Mouse (Mus musculus): ENCODE data around the gene Trim68. TPM values are rescaled to one million over a fixed set of nuclear protein-coding genes. Genes with fewer than 3 reads are reported as not detected.
A peak's percentile ranks its signal among the peaks of the same experiment; 100 is the strongest.

The Trim68 gene
- polyA plus RNA-seq (2012; rRNA removed), result 11.1 and 14.2 TPM in 2 replicates

DNA sequence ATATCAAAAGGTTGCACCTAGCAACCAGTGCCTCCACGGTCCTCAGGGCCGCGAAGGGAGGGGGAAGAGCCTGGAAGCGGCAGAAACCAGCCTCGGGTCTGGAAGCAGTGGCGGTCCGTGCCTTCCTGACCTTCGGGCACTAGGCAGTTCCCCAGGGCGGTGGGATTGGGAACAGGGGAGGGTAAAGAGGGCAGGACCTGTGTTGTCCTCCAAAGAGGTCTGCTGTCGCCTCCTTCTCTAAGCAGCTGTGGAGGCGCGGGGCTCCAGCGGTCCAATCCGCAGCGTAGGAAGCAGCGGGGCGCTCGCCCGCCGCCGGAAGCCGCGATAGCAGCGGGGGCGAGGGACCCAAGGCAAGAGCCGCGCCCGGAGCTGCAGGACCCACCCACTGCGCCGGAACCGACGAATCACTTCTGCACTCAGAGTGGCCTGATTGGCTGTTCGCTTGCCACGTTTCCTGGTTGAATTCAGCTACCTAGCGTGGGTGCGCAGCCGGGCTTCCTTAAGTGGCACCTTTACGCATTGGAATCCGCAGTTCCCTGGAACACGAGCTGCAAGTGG, at the start of gene Trim68:
Trim68 (minus strand) TSS at position 384 of the 558 bp plus-strand sequence.
- TF ChIP-seq POLR2A (IDR thresholded peaks at IDR 0.05; ENCODE audit: borderline replicate concordance, extremely low read depth, insufficient read depth, insufficient read length, poor library complexity, severe bottlenecking) (peak; percentile 36; the same call in 1 of the 2 replicates), CTCF (IDR thresholded peaks at IDR 0.05; ENCODE audit: borderline replicate concordance, extremely low read depth, insufficient read depth, insufficient read length) (no peak)
- DNase-seq (ENCODE audit: low read depth), result peak; percentile 95

- no peak for DNase-seq (ENCODE audit: low read depth)
These were observed 46.7 kb upstream of the Trim68 start for GRCm38 (mm10) chr7:102733793-102734192.

GRCm38 (mm10) chr7:102727391-102727790, 40.3 kb upstream of the Trim68 start, which contains the start of gene Olfr559:
Gene Olfr559, minus strand, starts transcription at chr7:102727491.
- no peak for DNase-seq (ENCODE audit: low read depth)
- no peak for TF ChIP-seq POLR2A (IDR thresholded peaks at IDR 0.05; ENCODE audit: borderline replicate concordance, extremely low read depth, insufficient read depth, insufficient read length, poor library complexity, severe bottlenecking)
- TF ChIP-seq CTCF (IDR thresholded peaks at IDR 0.05; ENCODE audit: borderline replicate concordance, extremely low read depth, insufficient read depth, insufficient read length), result no peak

More at GRCm38 (mm10) chr7:102733793-102734192, 46.7 kb upstream of the Trim68 start:
- TF ChIP-seq CTCF (IDR thresholded peaks at IDR 0.05; ENCODE audit: borderline replicate concordance, extremely low read depth, insufficient read depth, insufficient read length) (no peak), POLR2A (IDR thresholded peaks at IDR 0.05; ENCODE audit: borderline replicate concordance, extremely low read depth, insufficient read depth, insufficient read length, poor library complexity, severe bottlenecking) (no peak)

GRCm38 (mm10) chr7:102718970-102719369, 31.8 kb upstream of the Trim68 start, which contains the start of gene Olfr33:
Gene Olfr33, minus strand, starts transcription at chr7:102719070.
- no peak for DNase-seq (ENCODE audit: low read depth)
- TF ChIP-seq CTCF (IDR thresholded peaks at IDR 0.05; ENCODE audit: borderline replicate concordance, extremely low read depth, insufficient read depth, insufficient read length), result no peak
- TF ChIP-seq POLR2A (IDR thresholded peaks at IDR 0.05; ENCODE audit: borderline replicate concordance, extremely low read depth, insufficient read depth, insufficient read length, poor library complexity, severe bottlenecking), result no peak

DNA sequence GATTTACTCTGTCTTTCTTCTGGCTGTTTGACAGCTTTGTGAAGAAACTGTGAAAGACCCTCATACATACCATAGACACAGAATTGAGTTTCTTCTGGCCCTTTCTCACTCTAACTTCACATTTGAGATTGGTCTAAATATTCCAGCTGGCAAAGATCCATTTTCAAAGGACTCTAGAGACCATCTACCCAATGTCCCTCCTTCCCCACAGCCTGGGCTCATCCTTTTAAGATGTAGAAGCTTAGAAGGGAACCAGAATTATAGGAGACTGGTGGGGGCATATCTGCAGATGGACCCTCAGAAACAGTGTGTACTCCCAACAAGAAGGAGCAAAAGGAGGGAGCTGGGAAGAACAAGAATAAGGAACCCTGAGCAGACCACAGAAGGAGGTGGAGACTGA, 14.8 kb upstream of the Trim68 start, which contains the start of gene Olfr558:
Olfr558 (plus strand) TSS at position 301 of the 400 bp plus-strand sequence.
- TF ChIP-seq CTCF (IDR thresholded peaks at IDR 0.05; ENCODE audit: borderline replicate concordance, extremely low read depth, insufficient read depth, insufficient read length) (no peak), POLR2A (IDR thresholded peaks at IDR 0.05; ENCODE audit: borderline replicate concordance, extremely low read depth, insufficient read depth, insufficient read length, poor library complexity, severe bottlenecking) (no peak)
- no peak for DNase-seq (ENCODE audit: low read depth)

DNA sequence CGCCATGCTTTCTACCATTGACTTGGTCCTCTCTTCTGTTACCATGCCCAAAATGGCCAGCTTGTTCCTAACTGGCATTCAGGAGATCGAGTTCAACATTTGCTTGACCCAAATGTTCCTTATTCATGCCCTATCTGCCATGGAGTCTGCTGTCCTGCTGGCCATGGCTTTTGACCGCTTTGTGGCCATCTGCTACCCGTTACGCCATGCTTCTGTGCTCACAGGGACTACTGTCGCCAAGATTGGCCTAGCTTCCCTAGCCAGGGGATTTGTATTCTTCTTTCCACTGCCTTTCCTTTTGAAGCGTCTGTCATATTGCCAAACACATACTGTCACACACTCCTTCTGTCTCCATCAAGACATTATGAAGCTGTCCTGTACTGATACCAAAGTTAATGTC, 11.3 kb upstream of the Trim68 start:
- no peak for DNase-seq (ENCODE audit: low read depth)

DNA sequence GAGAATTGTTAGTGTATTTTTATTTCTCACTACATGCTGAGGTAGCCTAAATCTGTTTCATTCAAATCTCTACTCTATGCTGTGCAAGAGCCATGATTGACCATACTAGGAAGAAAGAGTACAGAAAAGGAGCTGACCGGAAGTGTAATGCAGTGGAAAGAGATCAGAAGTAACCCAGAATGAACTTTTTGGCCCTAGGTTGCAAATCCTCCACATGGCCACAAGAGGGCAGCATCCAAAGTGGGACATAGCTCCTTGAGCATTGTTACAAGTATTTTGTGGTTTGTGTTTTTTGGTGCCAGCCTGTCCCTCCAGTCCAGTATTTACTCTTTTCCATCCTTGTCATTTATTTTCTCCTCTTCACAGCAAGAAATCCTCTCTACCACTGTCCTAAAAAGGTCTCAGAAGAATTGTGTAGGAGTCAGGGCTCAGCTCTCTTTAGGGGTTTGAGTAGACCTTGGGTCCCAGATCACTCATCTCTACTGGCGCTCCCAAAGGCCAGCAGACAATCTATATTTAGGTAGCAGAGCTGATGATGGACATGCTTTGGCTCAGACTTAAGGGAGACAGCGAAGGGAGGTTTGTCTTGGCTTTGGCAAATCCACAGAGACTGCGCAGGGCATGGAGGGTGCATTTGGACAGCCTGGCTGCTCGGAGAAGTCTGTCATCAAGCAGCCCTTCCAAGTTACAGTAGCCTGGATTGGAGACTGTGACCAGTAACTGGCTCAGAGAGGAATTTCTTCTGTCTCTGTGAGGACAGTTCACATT, 8.4 kb upstream of the Trim68 start, which contains the start of gene Olfr557:
Olfr557 (plus strand) TSS at position 553 of the 768 bp plus-strand sequence.
- peak; percentile 48 for DNase-seq (ENCODE audit: low read depth)
- no peak for TF ChIP-seq POLR2A (IDR thresholded peaks at IDR 0.05; ENCODE audit: borderline replicate concordance, extremely low read depth, insufficient read depth, insufficient read length, poor library complexity, severe bottlenecking)
- peak; percentile 82; the same call in 1 of the 2 replicates for TF ChIP-seq CTCF (IDR thresholded peaks at IDR 0.05; ENCODE audit: borderline replicate concordance, extremely low read depth, insufficient read depth, insufficient read length)

More for the DNA sequence above, 11.3 kb upstream of the Trim68 start:
- no peak for TF ChIP-seq POLR2A (IDR thresholded peaks at IDR 0.05; ENCODE audit: borderline replicate concordance, extremely low read depth, insufficient read depth, insufficient read length, poor library complexity, severe bottlenecking)

DNA sequence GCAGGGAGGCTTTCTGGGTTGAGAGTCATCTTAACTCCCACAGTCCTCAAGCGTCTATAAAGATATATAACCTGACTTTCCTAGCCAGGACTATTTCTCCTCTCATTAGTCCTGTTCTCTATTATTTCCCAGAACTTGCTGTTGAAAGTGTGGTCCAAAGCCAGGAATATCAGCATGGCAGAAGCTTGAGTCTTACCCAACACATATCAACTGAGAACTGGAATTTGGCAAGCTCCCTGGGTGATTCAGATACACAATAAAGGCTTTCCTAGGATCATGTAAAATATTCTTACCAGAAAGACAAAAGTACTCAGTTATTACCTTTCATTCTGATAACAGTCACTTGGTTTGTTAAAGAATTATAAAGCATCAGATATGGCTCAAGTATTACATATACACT, 5.2 kb downstream of the Trim68 start:
- no peak for DNase-seq (ENCODE audit: low read depth)
- TF ChIP-seq POLR2A (IDR thresholded peaks at IDR 0.05; ENCODE audit: borderline replicate concordance, extremely low read depth, insufficient read depth, insufficient read length, poor library complexity, severe bottlenecking), result no peak
- no peak for TF ChIP-seq CTCF (IDR thresholded peaks at IDR 0.05; ENCODE audit: borderline replicate concordance, extremely low read depth, insufficient read depth, insufficient read length)

GRCm38 (mm10) chr7:102676225-102676624, 10.9 kb downstream of the Trim68 start:
- TF ChIP-seq POLR2A (IDR thresholded peaks at IDR 0.05; ENCODE audit: borderline replicate concordance, extremely low read depth, insufficient read depth, insufficient read length, poor library complexity, severe bottlenecking) (no peak), CTCF (IDR thresholded peaks at IDR 0.05; ENCODE audit: borderline replicate concordance, extremely low read depth, insufficient read depth, insufficient read length) (no peak)
- no peak for DNase-seq (ENCODE audit: low read depth)

- DNase-seq (ENCODE audit: low read depth), result peak; percentile 52
These were observed 21.7 kb downstream of the Trim68 start for GRCm38 (mm10) chr7:102665378-102665777.

DNA sequence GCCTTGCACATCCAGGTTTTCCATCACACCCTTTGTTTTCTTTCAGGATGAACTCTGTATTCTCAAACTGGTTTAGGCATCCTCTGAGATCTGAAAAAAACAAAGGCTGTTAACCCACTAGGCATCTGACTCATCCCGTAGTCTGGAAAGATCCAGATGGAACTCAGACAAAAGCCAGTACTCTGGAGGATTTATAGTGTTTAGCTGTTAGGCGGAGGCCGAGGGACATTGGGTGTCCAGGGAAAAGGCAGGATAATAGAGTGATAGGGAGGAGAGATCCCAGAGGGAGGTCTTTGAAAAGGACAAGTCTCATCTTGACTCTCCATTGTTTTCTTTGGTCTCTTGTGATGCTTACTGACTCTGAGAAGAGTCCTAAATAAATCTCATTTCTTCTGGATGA, 22.5 kb downstream of the Trim68 start, which contains the start of gene Olfr556:
Olfr556 (plus strand) TSS at position 301 of the 400 bp plus-strand sequence.
- TF ChIP-seq CTCF (IDR thresholded peaks at IDR 0.05; ENCODE audit: borderline replicate concordance, extremely low read depth, insufficient read depth, insufficient read length), result no peak
- no peak for TF ChIP-seq POLR2A (IDR thresholded peaks at IDR 0.05; ENCODE audit: borderline replicate concordance, extremely low read depth, insufficient read depth, insufficient read length, poor library complexity, severe bottlenecking)
- DNase-seq (ENCODE audit: low read depth), result no peak

More at GRCm38 (mm10) chr7:102665378-102665777, 21.7 kb downstream of the Trim68 start:
- TF ChIP-seq CTCF (IDR thresholded peaks at IDR 0.05; ENCODE audit: borderline replicate concordance, extremely low read depth, insufficient read depth, insufficient read length), result no peak
- TF ChIP-seq POLR2A (IDR thresholded peaks at IDR 0.05; ENCODE audit: borderline replicate concordance, extremely low read depth, insufficient read depth, insufficient read length, poor library complexity, severe bottlenecking), result no peak
